Mouse (Mus musculus) testis, adult 2 months (tissue): ENCODE measurements around the gene Tmem106a.

Experiments used
- CTCF ChIP-seq: fragments of 200-500 bp; IDR thresholded peaks from 2 replicates; pipeline ENCODE4 v1.5.1; 2012; ENCODE audit warnings: low read depth, mild to moderate bottlenecking, inconsistent platforms, low read length, moderate library complexity; ENCODE audit not compliant: control insufficient read depth, insufficient read depth, insufficient replicate concordance
- POLR2A ChIP-seq: fragments of 200-500 bp; IDR thresholded peaks from 2 replicates; pipeline ENCODE4 v1.6.1; 2012; ENCODE audit warnings: low read depth, mild to moderate bottlenecking, inconsistent platforms, low read length, moderate library complexity; ENCODE audit not compliant: control insufficient read depth

GRCm38 (mm10) chr11:101635660-101636059, 53.6 kb downstream of the Tmem106a start:
- TF ChIP-seq CTCF (no peak), POLR2A (no peak)
